Mouse (Mus musculus) E14TG2a.4 (cell line): ENCODE measurements around the gene Tax1bp3.

Source experiments
- H3K27me3 ChIP-seq: 2 replicates; pipeline ENCODE4 v1.6.1; 2014; ENCODE audit warnings: low read length, control low read depth; ENCODE audit not compliant: insufficient read depth
- H3K36me3 ChIP-seq: 2 replicates; pipeline ENCODE4 v1.6.1; 2014; ENCODE audit warnings: low read length, control low read depth; ENCODE audit not compliant: insufficient read depth
- H3K4me1 ChIP-seq: replicated peaks from 2 replicates; pipeline ENCODE4 v1.6.1; 2014; ENCODE audit warnings: low read depth, low read length, control low read depth
- H3K4me3 ChIP-seq: replicated peaks from 2 replicates; pipeline ENCODE4 v1.5.1; 2014; ENCODE audit warnings: mild to moderate bottlenecking, low read length
- H3K9me3 ChIP-seq: 2 replicates; pipeline ENCODE4 v1.6.1; 2014; ENCODE audit warnings: low read length, control low read depth
- CTCF ChIP-seq: conservative IDR thresholded peaks from 2 replicates; pipeline ENCODE4 v1.5.1; 2014; ENCODE audit warnings: low read length
- NANOG ChIP-seq: IDR thresholded peaks from 2 replicates; pipeline ENCODE4 v1.6.1; 2014; ENCODE audit warnings: borderline replicate concordance, low read length, mixed read lengths
- POU5F1 ChIP-seq: IDR thresholded peaks from 2 replicates; pipeline ENCODE4 v1.6.1; 2014; ENCODE audit warnings: low read length, borderline replicate concordance

The Tax1bp3 gene

GRCm38 (mm10) chr11:73201021-73201420, 24.1 kb downstream of the Tax1bp3 start:
- H3K27me3 ChIP-seq, result no peaks in the 10 kb centered on the region
- no peaks in the 10 kb centered on the region for H3K9me3 ChIP-seq
- no peak overlapping the region for H3K4me3 ChIP-seq
- peaks cover 2% of the 10 kb centered on the region; the same call in 1 of the 2 replicates for H3K36me3 ChIP-seq
- peaks cover 17% of the 10 kb centered on the region for H3K4me1 ChIP-seq
- no peak for TF ChIP-seq NANOG
- TF ChIP-seq CTCF, result no peak
- no peak for TF ChIP-seq POU5F1

- Histone ChIP-seq H3K36me3 (no peaks in the 10 kb centered on the region), H3K4me1 (peaks cover 17% of the 10 kb centered on the region), H3K9me3 (no peaks in the 10 kb centered on the region), H3K27me3 (no peaks in the 10 kb centered on the region), H3K4me3 (no peak overlapping the region)
- TF ChIP-seq CTCF (no peak), POU5F1 (no peak), NANOG (no peak)
Measured at GRCm38 (mm10) chr11:73201597-73201996, 24.7 kb downstream of the Tax1bp3 start.

GRCm38 (mm10) chr11:73203895-73204294, 27.0 kb downstream of the Tax1bp3 start:
- no peak overlapping the region for H3K4me3 ChIP-seq
- no peaks in the 10 kb centered on the region for H3K9me3 ChIP-seq
- H3K4me1 ChIP-seq, result peaks cover 7% of the 10 kb centered on the region
- no peaks in the 10 kb centered on the region for H3K27me3 ChIP-seq
- no peaks in the 10 kb centered on the region for H3K36me3 ChIP-seq
- TF ChIP-seq POU5F1 (no peak), CTCF (no peak), NANOG (no peak)

GRCm38 (mm10) chr11:73205194-73205593, 28.3 kb downstream of the Tax1bp3 start:
- no peak overlapping the region for H3K4me3 ChIP-seq
- no peaks in the 10 kb centered on the region for H3K36me3 ChIP-seq
- no peaks in the 10 kb centered on the region for H3K9me3 ChIP-seq
- no peak for TF ChIP-seq POU5F1
- no peak for TF ChIP-seq CTCF
- no peak for TF ChIP-seq NANOG
- H3K4me1 ChIP-seq, result peaks cover under 1% of the 10 kb centered on the region
- no peaks in the 10 kb centered on the region for H3K27me3 ChIP-seq

- no peaks in the 10 kb centered on the region for H3K9me3 ChIP-seq
- TF ChIP-seq CTCF, result peak; percentile 88
- TF ChIP-seq NANOG, result no peak
- no peaks in the 10 kb centered on the region for H3K4me1 ChIP-seq
- no peaks in the 10 kb centered on the region for H3K27me3 ChIP-seq
- no peak overlapping the region for H3K4me3 ChIP-seq
- no peaks in the 10 kb centered on the region for H3K36me3 ChIP-seq
Measured at GRCm38 (mm10) chr11:73207621-73208020, 30.7 kb downstream of the Tax1bp3 start.

GRCm38 (mm10) chr11:73213956-73214355, 37.1 kb downstream of the Tax1bp3 start:
- Histone ChIP-seq H3K27me3 (0 out of 2 replicates have a peak, but pooled peaks cover 2% of the 10 kb centered on the region), H3K36me3 (no peaks in the 10 kb centered on the region), H3K9me3 (no peaks in the 10 kb centered on the region), H3K4me3 (no peak overlapping the region), H3K4me1 (no peaks in the 10 kb centered on the region)
- TF ChIP-seq NANOG, result no peak

GRCm38 (mm10) chr11:73219671-73220070, 42.8 kb downstream of the Tax1bp3 start:
- H3K27me3 ChIP-seq, result 0 out of 2 replicates have a peak, but pooled peaks cover 2% of the 10 kb centered on the region
- H3K9me3 ChIP-seq, result no peaks in the 10 kb centered on the region
- H3K36me3 ChIP-seq, result no peaks in the 10 kb centered on the region
- no peak overlapping the region for H3K4me3 ChIP-seq
- peaks cover 7% of the 10 kb centered on the region for H3K4me1 ChIP-seq
- TF ChIP-seq CTCF (peak; percentile 50), POU5F1 (no peak)

- no peaks in the 10 kb centered on the region for H3K36me3 ChIP-seq
- no peak overlapping the region for H3K4me3 ChIP-seq
- TF ChIP-seq CTCF, result no peak
- no peak for TF ChIP-seq POU5F1
- no peak for TF ChIP-seq NANOG
- peaks cover 7% of the 10 kb centered on the region for H3K4me1 ChIP-seq
- H3K27me3 ChIP-seq, result 0 out of 2 replicates have a peak, but pooled peaks cover 2% of the 10 kb centered on the region
- no peaks in the 10 kb centered on the region for H3K9me3 ChIP-seq
Measured at GRCm38 (mm10) chr11:73220651-73221050, 43.8 kb downstream of the Tax1bp3 start.

GRCm38 (mm10) chr11:73222846-73223245, 46.0 kb downstream of the Tax1bp3 start:
- TF ChIP-seq NANOG (no peak), CTCF (no peak), POU5F1 (no peak)
- Histone ChIP-seq H3K9me3 (no peaks in the 10 kb centered on the region), H3K4me3 (no peak overlapping the region), H3K36me3 (no peaks in the 10 kb centered on the region), H3K4me1 (peaks cover 7% of the 10 kb centered on the region), H3K27me3 (peaks cover 9% of the 10 kb centered on the region; the same call in 1 of the 2 replicates)
